Mouse (Mus musculus): ENCODE measurements at regions not wholly inside any gene's neighbourhood (a gene's known extent, or its start where the extent isn't known, plus 50 kb on each side); places are given as distances from the start of the nearest gene placed in this dataset.

DNA sequence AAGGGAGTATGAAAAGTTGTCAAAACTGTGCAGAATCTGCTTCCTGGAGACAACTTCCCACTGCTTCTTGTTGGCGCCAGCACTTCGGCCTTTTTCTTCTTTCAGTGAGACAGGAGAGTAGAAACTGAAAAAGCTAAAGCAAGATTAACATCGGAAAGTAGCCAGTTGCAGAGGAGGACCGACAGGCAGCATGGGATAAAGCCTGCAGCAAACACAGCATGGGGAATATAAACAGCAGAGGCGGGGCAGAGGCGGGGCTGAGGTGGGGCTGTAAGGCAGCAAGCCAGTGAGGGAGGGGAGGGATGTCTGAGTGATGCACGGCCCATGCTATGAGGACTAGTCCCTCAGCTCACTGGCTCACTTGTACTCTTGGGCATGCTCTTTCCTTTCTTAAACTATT is 65.5 kb upstream of the C2cd4b start:
- H3K27me3 ChIP-seq (ENCODE audit: control insufficient read depth, insufficient read depth, low read length) = no peaks in the 10 kb centered on the region
- WGBS (ENCODE audit: insufficient replicate concordance) = 23% methylated on average over 7 of the region's 7 CpGs
- H3K27ac ChIP-seq = no peak overlapping the region
- no peak overlapping the region for H3K4me3 ChIP-seq (ENCODE audit: insufficient read depth in 1 of 2, low read depth in 2 of 2, low read length in 2 of 2)
- no peak for TF ChIP-seq CTCF (IDR thresholded peaks at IDR 0.05; ENCODE audit: low read depth)
- TF ChIP-seq EP300 (IDR thresholded peaks at IDR 0.05; ENCODE audit: low read depth) = no peak
- no peaks in the 10 kb centered on the region for H3K36me3 ChIP-seq (replicated peaks; ENCODE audit: control insufficient read depth, insufficient read depth, low read depth)
- no peak for ATAC-seq (ENCODE audit: insufficient read depth)
- H3K4me1 ChIP-seq (replicated peaks; ENCODE audit: control insufficient read depth in 2 of 2, insufficient read depth in 2 of 2, low read length in 1 of 2) = no peaks in the 10 kb centered on the region
- no peaks in the 10 kb centered on the region for H3K9me3 ChIP-seq (ENCODE audit: control insufficient read depth, low read length)
- no peak overlapping the region for H3K9ac ChIP-seq (replicated peaks)
- no peak for DNase-seq (ENCODE audit: low read depth in 3 of 3, low spot score in 3 of 3)
- no peak overlapping the region for H3K4me2 ChIP-seq (ENCODE audit: low read depth)

DNA sequence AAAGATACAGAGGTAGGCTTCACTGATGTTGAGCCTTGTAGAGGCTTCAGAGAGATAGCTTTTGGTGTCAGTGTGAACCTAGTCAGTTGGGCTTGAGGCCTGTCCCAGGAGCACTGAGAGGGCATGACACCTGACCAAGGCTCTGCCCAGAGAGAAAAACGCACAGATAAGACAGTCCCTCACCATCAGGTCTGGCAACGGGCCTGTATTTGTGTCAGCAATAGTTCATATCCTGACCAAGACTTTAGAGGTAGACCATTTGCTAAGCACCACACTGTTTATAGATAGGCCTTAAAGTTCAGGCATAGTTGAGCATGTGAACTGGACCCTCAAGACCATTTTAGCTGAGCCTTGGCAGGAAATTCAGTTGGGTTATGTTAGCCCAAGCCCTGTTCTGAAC is 60.4 kb upstream of the C2cd4b start:
- Histone ChIP-seq H3K36me3 (replicated peaks; ENCODE audit: control insufficient read depth, insufficient read depth, low read depth) (no peaks in the 10 kb centered on the region), H3K4me3 (ENCODE audit: insufficient read depth in 1 of 2, low read depth in 2 of 2, low read length in 2 of 2) (no peak overlapping the region), H3K27me3 (ENCODE audit: control insufficient read depth, insufficient read depth, low read length) (peaks cover 3% of the 10 kb centered on the region), H3K4me1 (replicated peaks; ENCODE audit: control insufficient read depth in 2 of 2, insufficient read depth in 2 of 2, low read length in 1 of 2) (no peaks in the 10 kb centered on the region), H3K9me3 (ENCODE audit: control insufficient read depth, low read length) (no peaks in the 10 kb centered on the region), H3K27ac (no peak overlapping the region), H3K4me2 (ENCODE audit: low read depth) (no peak overlapping the region), H3K9ac (replicated peaks) (no peak overlapping the region)
- DNase-seq (ENCODE audit: low read depth in 3 of 3, low spot score in 3 of 3) (no peak), ATAC-seq (ENCODE audit: insufficient read depth) (no peak)
- WGBS (ENCODE audit: insufficient replicate concordance) = 63% methylated on average over 2 of the region's 2 CpGs
- TF ChIP-seq CTCF (IDR thresholded peaks at IDR 0.05; ENCODE audit: low read depth) (no peak), EP300 (IDR thresholded peaks at IDR 0.05; ENCODE audit: low read depth) (no peak)

DNA sequence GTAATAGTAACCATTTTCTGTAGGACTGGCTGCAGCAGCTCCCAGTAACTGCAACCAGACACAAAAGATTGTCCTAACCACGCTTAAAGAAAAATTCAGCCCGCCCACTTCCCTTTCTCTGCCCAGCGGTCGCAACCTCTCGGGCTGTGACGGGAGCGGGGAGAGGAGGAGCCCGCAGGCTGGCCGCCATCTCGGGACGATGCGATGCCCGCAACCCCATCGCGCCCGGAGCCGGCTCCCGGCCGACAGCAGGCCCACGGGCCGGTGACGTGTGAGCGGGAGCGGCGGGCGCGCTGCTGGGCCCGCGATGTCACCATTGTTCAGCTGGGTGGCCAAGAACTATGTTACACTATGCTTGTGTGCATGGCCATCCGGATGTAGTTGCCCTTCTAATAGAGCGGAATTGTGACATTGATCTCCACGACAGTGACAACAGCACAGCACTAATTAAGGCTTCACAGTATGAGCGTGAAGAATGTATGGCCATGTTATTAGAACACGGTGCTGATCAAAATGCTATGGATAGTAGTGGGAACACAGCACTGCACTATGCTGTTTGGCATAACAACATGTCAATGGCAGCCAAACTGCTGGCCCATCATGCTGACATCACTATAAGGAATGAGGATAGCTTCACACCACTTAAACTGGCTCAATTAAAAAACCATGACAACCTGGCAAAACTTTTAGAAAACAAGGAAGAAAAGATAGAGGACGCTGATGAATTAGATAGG is 59.2 kb upstream of the C2cd4b start:
- H3K4me2 ChIP-seq (ENCODE audit: low read depth) = peak overlapping the region; percentile 38
- no peak overlapping the region for H3K9ac ChIP-seq (replicated peaks)
- TF ChIP-seq CTCF (IDR thresholded peaks at IDR 0.05; ENCODE audit: low read depth) (no peak), EP300 (IDR thresholded peaks at IDR 0.05; ENCODE audit: low read depth) (no peak)
- no peaks in the 10 kb centered on the region for H3K4me1 ChIP-seq (replicated peaks; ENCODE audit: control insufficient read depth in 2 of 2, insufficient read depth in 2 of 2, low read length in 1 of 2)
- H3K9me3 ChIP-seq (ENCODE audit: control insufficient read depth, low read length) = no peaks in the 10 kb centered on the region
- no peaks in the 10 kb centered on the region for H3K36me3 ChIP-seq (replicated peaks; ENCODE audit: control insufficient read depth, insufficient read depth, low read depth)
- H3K27ac ChIP-seq = no peak overlapping the region
- ATAC-seq (ENCODE audit: insufficient read depth) = no peak
- WGBS (ENCODE audit: insufficient replicate concordance) = 19% methylated on average over 35 of the region's 35 CpGs
- DNase-seq (ENCODE audit: low read depth in 3 of 3, low spot score in 3 of 3) = no peak
- peak overlapping the region in 1 of 2 experiments; percentile 23; a peak in 1 of 4 replicates for H3K4me3 ChIP-seq (ENCODE audit: insufficient read depth in 1 of 2, low read depth in 2 of 2, low read length in 2 of 2)
- peaks cover 3% of the 10 kb centered on the region for H3K27me3 ChIP-seq (ENCODE audit: control insufficient read depth, insufficient read depth, low read length)

DNA sequence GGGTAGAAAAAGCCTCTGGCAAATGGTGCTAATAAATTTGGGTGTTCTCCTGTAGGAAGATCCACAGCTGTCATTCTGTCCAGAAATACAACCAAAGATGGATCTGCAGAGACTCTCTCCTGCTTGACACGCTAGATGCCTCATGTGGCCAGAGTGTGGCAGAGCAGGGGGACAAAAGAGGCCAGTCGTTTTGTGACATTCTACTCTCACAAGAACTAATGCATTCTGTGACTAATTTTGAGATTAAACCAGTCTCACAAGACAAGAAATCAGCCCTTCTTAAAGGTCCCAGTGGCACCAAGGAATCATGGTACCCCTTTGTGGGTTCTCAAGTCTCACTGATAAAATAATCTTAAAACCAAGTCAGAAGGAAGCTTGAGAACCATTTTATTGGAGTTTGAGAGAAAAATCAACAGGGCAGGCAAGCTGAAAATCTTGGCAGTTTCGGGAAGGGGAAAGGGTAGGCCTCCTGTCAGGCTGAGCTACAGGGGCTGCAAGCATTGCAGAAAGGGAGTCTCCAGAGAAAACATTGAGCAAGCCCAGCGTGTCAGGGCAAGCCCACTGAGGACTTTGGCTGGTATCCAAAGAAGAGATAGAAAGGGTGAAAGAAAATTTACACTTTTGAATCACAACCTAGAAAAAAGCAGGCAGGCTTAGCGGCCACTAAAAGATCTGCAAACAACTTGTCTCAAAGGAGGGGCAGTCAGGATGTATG is 50.8 kb upstream of the C2cd4b start:
- DNase-seq (ENCODE audit: low read depth in 3 of 3, low spot score in 3 of 3) (no peak), ATAC-seq (ENCODE audit: insufficient read depth) (no peak)
- WGBS (ENCODE audit: insufficient replicate concordance) = 41% methylated on average over 5 of the region's 5 CpGs
- TF ChIP-seq CTCF (IDR thresholded peaks at IDR 0.05; ENCODE audit: low read depth) = no peak
- no peak for TF ChIP-seq EP300 (IDR thresholded peaks at IDR 0.05; ENCODE audit: low read depth)
- H3K27ac ChIP-seq = no peak overlapping the region
- H3K4me3 ChIP-seq (ENCODE audit: insufficient read depth in 1 of 2, low read depth in 2 of 2, low read length in 2 of 2) = no peak overlapping the region
- no peak overlapping the region for H3K4me2 ChIP-seq (ENCODE audit: low read depth)
- no peak overlapping the region for H3K9ac ChIP-seq (replicated peaks)
- no peaks in the 10 kb centered on the region for H3K9me3 ChIP-seq (ENCODE audit: control insufficient read depth, low read length)
- no peaks in the 10 kb centered on the region for H3K4me1 ChIP-seq (replicated peaks; ENCODE audit: control insufficient read depth in 2 of 2, insufficient read depth in 2 of 2, low read length in 1 of 2)
- H3K27me3 ChIP-seq (ENCODE audit: control insufficient read depth, insufficient read depth, low read length) = no peaks in the 10 kb centered on the region
- no peaks in the 10 kb centered on the region for H3K36me3 ChIP-seq (replicated peaks; ENCODE audit: control insufficient read depth, insufficient read depth, low read depth)
